Mouse (Mus musculus) small intestine, adult 10 weeks (tissue): ENCODE data around the gene Ctbp1. TPM values are rescaled to one million over a fixed set of nuclear protein-coding genes. Genes with fewer than 3 reads are reported as not detected.

Experiments
- polyA plus RNA-seq: library from polyadenylated mRNA; stranded (reverse); fragments of 350-450 nt; fragmentation: Illumina TruSeq; extraction: RNeasy Lipid Tissue Mini Kit (QIAGEN cat#74804); gene quantifications from one replicate; pipeline ENCODE4 v1.2.3, GENCODE M21; 2014; ENCODE audit warnings: low replicate concordance

Ctbp1 gene
- polyA plus RNA-seq, result 32.0 TPM

DNA sequence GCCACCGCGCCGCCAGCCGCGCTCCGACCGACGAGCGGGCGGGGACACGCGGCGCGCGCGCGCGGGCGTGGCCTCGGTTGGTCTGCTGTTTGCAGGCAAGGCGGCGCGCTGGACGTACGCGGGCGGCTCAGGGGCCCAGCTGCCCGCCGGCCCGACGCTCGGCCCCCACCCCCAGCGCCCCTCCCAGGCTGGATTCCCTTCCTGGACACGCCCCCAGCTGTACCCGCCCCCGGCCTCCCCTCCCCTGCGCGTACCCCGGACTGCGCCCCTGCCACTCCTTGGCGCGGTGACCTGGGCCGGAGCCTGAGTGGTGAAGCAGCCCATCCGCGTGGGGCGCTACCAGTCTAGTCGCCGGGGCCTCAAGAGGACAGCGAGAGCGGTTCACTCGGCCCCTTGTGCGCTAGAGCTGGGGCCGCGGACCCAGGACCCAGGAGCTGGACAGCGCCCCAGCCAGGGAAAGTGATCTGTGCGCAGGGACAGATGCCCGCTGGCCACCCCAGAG is at the start of gene Ctbp1:
Gene Ctbp1, minus strand, starts transcription at position 42 of the 502 bp plus-strand sequence.

DNA sequence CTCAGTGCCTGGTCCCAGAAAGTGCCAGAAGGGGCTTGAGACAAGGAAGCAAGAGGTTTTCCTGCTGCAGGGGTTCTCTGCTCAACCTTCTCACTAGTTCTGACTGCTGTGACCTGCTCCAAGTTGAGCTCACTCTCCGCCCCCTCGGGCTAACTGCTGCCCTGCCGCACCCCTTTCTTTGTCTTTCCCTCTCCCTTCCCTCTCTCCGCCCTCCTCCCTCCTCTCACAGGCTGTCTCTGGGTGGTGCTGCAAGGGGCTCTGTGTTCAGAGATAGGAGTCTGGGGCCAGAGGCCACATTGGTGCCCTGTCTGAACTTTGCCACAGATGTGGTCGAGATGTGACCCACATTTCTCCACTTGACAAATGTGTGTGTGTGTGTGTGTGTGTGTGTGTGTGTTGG is 56.7 kb downstream of the Ctbp1 start, which contains the start of gene Spon2:
Gene Spon2, minus strand, starts transcription at position 375 of the 400 bp plus-strand sequence.

Other genes with a start within 250 kb of the Ctbp1 start
- gene Slc5a1, start 170.8 kb downstream of the Ctbp1 start, polyA plus RNA-seq, result 1,262 TPM
- not detected for gene Spon2, start 56.5 kb downstream of the Ctbp1 start, polyA plus RNA-seq
- gene Maea, start 60.5 kb upstream of the Ctbp1 start, polyA plus RNA-seq, result 43.8 TPM
- gene Uvssa, start 103.6 kb upstream of the Ctbp1 start, polyA plus RNA-seq, result 26.0 TPM
- not detected for gene Nkx1-1, start 159.0 kb upstream of the Ctbp1 start, polyA plus RNA-seq